Comparison of ENCODE assay signal across 17 mouse cellular contexts in genomic region chr12:71285399-71285798, GRCm38 (mm10). TPM values are rescaled to one million over a fixed set of nuclear protein-coding genes. Genes with fewer than 3 reads are reported as not detected.
"Had no signal": no experiment of that assay in that cellular context is flagged by ENCODE, and none has a peak within 500 bp of the region (broad histone marks: within the 10 kb centered on the region; RNA-seq: fewer than 3 reads in every experiment).

No protein-coding gene starts in this region.

- H3K27me3 ChIP-seq: neural tube, embryonic 13.5 days; neural tube, embryonic 15.5 days; stomach, embryonic 15.5 days had no signal

- H3K9ac ChIP-seq: neural tube, embryonic 13.5 days; neural tube, embryonic 15.5 days; stomach, embryonic 15.5 days had no signal

- H3K36me3 ChIP-seq: neural tube, embryonic 13.5 days; neural tube, embryonic 15.5 days; stomach, embryonic 15.5 days had no signal

- H3K9me3 ChIP-seq: stomach, embryonic 15.5 days had no signal

- DNase-seq: retina, postnatal 1 day; right cerebral cortex, adult 18-20 months; right cerebral cortex, postnatal 14 days; right cerebral cortex, postnatal 25 days; right cerebral cortex, postnatal 4 days; spleen, adult 18-20 months; thymus, adult 18-20 months; thymus, adult 2 months; thymus, postnatal 14 days; thymus, postnatal 25 days; thymus, postnatal 36 days; thymus, postnatal 4 days had no signal

- H3K4me1 ChIP-seq: stomach, embryonic 15.5 days had no signal

- H3K27ac ChIP-seq: neural tube, embryonic 13.5 days; neural tube, embryonic 15.5 days; stomach, embryonic 15.5 days; stomach, postnatal 0 days had no signal

- H3K4me3 ChIP-seq: neural tube, embryonic 13.5 days; neural tube, embryonic 15.5 days; stomach, embryonic 15.5 days had no signal

- H3K4me2 ChIP-seq: neural tube, embryonic 13.5 days; neural tube, embryonic 15.5 days; stomach, embryonic 15.5 days had no signal

RNA-seq across cellular contexts. Expression of gene Dact1, which starts 24.3 kb away (rescaled TPM):
- total RNA-seq: neutrophil, adult 5-6 weeks had no signal
